Comparison of ENCODE assay signal across 12 mouse cellular contexts in genomic region chr7:6240841-6241425, GRCm38 (mm10). TPM values are rescaled to one million over a fixed set of nuclear protein-coding genes. Genes with fewer than 3 reads are reported as not detected.
DNase-seq lines count a peak whose midpoint lies in the region; ATAC-seq and TF ChIP-seq lines count a peak whose summit lies in the region.
"Not testable (repeated sequence)": the region's sequence is repeated elsewhere in the genome, so short reads cannot be mapped to it uniquely, and the experiment has no call there.
"Had no signal": no experiment of that assay in that cellular context is flagged by ENCODE, and none has a peak within 500 bp of the region (broad histone marks: within the 10 kb centered on the region; RNA-seq: fewer than 3 reads in every experiment).

No protein-coding gene starts in this region.

- not testable (repeated sequence) for H3K9ac ChIP-seq in kidney, embryonic 16.5 days (replicated peaks; ENCODE audit: low read length); limb, embryonic 11.5 days (ENCODE audit: low read length); stomach, postnatal 0 days (ENCODE audit: low read length)

- not testable (repeated sequence) for H3K4me3 ChIP-seq in kidney, embryonic 16.5 days (ENCODE audit: low read length); limb, embryonic 11.5 days (ENCODE audit: low read depth, low read length); stomach, postnatal 0 days (ENCODE audit: low read depth, low read length)

- TF ChIP-seq EP300 in stomach, postnatal 0 days (optimal IDR thresholded peaks at IDR 0.05) = not testable (repeated sequence)

- WGBS in kidney, embryonic 16.5 days = 21% methylated on average over 1 of the region's 1 CpGs
- WGBS in limb, embryonic 11.5 days = 18% methylated on average over 1 of the region's 1 CpGs
- 23% methylated on average over 1 of the region's 1 CpGs for WGBS in stomach, postnatal 0 days

- not testable (repeated sequence) for H3K4me1 ChIP-seq in kidney, embryonic 16.5 days (ENCODE audit: insufficient read depth, low read length); limb, embryonic 11.5 days (ENCODE audit: control insufficient read depth, insufficient read depth, low read length); stomach, postnatal 0 days (replicated peaks; ENCODE audit: control insufficient read depth, insufficient read depth)

- H3K27me3 ChIP-seq in kidney, embryonic 16.5 days (ENCODE audit: insufficient read depth, low read length); limb, embryonic 11.5 days (ENCODE audit: control insufficient read depth, insufficient read depth, low read length); stomach, postnatal 0 days (ENCODE audit: control insufficient read depth, insufficient read depth, low read length): not testable (repeated sequence)

- TF ChIP-seq CTCF in stomach, postnatal 0 days (IDR thresholded peaks at IDR 0.05; ENCODE audit: low read depth) = peak; percentile 68

- H3K4me2 ChIP-seq in kidney, embryonic 16.5 days (replicated peaks; ENCODE audit: low read depth, low read length); limb, embryonic 11.5 days (ENCODE audit: low read depth, severe bottlenecking); stomach, postnatal 0 days (replicated peaks; ENCODE audit: low read depth): not testable (repeated sequence)

- H3K27ac ChIP-seq in kidney, embryonic 16.5 days (ENCODE audit: low read length); limb, embryonic 11.5 days (replicated peaks; ENCODE audit: low read depth, low read length); stomach, postnatal 0 days (replicated peaks): not testable (repeated sequence)

- not testable (repeated sequence) for H3K36me3 ChIP-seq in kidney, embryonic 16.5 days (ENCODE audit: insufficient read depth, low read length); limb, embryonic 11.5 days (ENCODE audit: control insufficient read depth, insufficient read depth, low read length); stomach, postnatal 0 days (ENCODE audit: control insufficient read depth, insufficient read depth, low read length)

- DNase-seq in CD4-positive helper T cell, adult 2 months (ENCODE audit: low read depth, low spot score) = peak; percentile 56
- DNase-seq in adrenal gland, postnatal 10 days = peak; percentile 66
- DNase-seq in heart, adult 18-20 months = peak; percentile 18 to 52
- peak; percentile 55 for DNase-seq in limb, embryonic 11.5 days (ENCODE audit: low spot score)
- peak; percentile 73 for DNase-seq in naive thymus-derived CD4-positive, alpha-beta T cell, adult 2 months (ENCODE audit: low read depth)
- DNase-seq in stomach, postnatal 0 days (ENCODE audit: low spot score) = peak; percentile 30

- ATAC-seq in common myeloid progenitor, adult 5-6 weeks (replicated peaks; ENCODE audit: low read depth, poor library complexity, severe bottlenecking) = peak; percentile 88
- 0 out of 2 replicates have a peak, but pooled peaks have one; percentile 39 for ATAC-seq in kidney, embryonic 16.5 days (ENCODE audit: low FRiP score, low TSS enrichment)
- ATAC-seq in limb, embryonic 11.5 days (ENCODE audit: insufficient number of reproducible peaks, low FRiP score, low TSS enrichment, low read depth); stomach, postnatal 0 days (ENCODE audit: low FRiP score, low TSS enrichment): not testable (repeated sequence)

- not testable (repeated sequence) for H3K9me3 ChIP-seq in kidney, embryonic 16.5 days (ENCODE audit: low read length); limb, embryonic 11.5 days (ENCODE audit: control insufficient read depth, low read length); stomach, postnatal 0 days (ENCODE audit: control insufficient read depth, low read length)

RNA-seq across cellular contexts. Expression of gene Epp13, which starts 11.6 kb away (rescaled TPM):
- not detected for total RNA-seq in adrenal gland, postnatal 10 days (2021)
- total RNA-seq in common myeloid progenitor, adult 5-6 weeks (2017) = not detected in 2 replicates
- total RNA-seq in heart, adult 18-20 months (2021) = not detected
- polyA plus RNA-seq in kidney, embryonic 16.5 days (2015; fragmentation: Nextera tagmentation; extraction: Ambion mirVana) = not detected in 2 replicates
- polyA plus RNA-seq in limb, embryonic 11.5 days (2014; fragmentation: Nextera tagmentation; extraction: Ambion mirVana) = not detected in 2 replicates
- polyA plus RNA-seq in stomach, postnatal 0 days (2015; fragmentation: Nextera tagmentation; extraction: Ambion mirVana) = not detected in 2 replicates
- polyA plus RNA-seq: frontal cortex, adult 2 months; intestine, embryonic 16.5 days; midbrain, embryonic 13.5 days; stomach, embryonic 15.5 days had no signal

RNA-seq across cellular contexts. Expression of gene Zscan5b, which starts 18.9 kb away (rescaled TPM):
- total RNA-seq in adrenal gland, postnatal 10 days (2021) = not detected
- total RNA-seq in common myeloid progenitor, adult 5-6 weeks (2017) = not detected in 2 replicates
- total RNA-seq in heart, adult 18-20 months (2021) = not detected
- not detected in 2 replicates for polyA plus RNA-seq in kidney, embryonic 16.5 days (2015; fragmentation: Nextera tagmentation; extraction: Ambion mirVana)
- polyA plus RNA-seq in limb, embryonic 11.5 days (2014; fragmentation: Nextera tagmentation; extraction: Ambion mirVana) = not detected in 2 replicates
- not detected in 2 replicates for polyA plus RNA-seq in stomach, postnatal 0 days (2015; fragmentation: Nextera tagmentation; extraction: Ambion mirVana)
- polyA plus RNA-seq: frontal cortex, adult 2 months; intestine, embryonic 16.5 days; midbrain, embryonic 13.5 days; stomach, embryonic 15.5 days had no signal

RNA-seq across cellular contexts. Expression of gene Galp, which starts 44.0 kb away (rescaled TPM):
- not detected for total RNA-seq in adrenal gland, postnatal 10 days (2021)
- total RNA-seq in common myeloid progenitor, adult 5-6 weeks (2017) = not detected in 2 replicates
- not detected for total RNA-seq in heart, adult 18-20 months (2021)
- polyA plus RNA-seq in kidney, embryonic 16.5 days (2015; fragmentation: Nextera tagmentation; extraction: Ambion mirVana) = not detected in 2 replicates
- not detected in 2 replicates for polyA plus RNA-seq in limb, embryonic 11.5 days (2014; fragmentation: Nextera tagmentation; extraction: Ambion mirVana)
- not detected in 2 replicates for polyA plus RNA-seq in stomach, postnatal 0 days (2015; fragmentation: Nextera tagmentation; extraction: Ambion mirVana)
- polyA plus RNA-seq: frontal cortex, adult 2 months; intestine, embryonic 16.5 days; midbrain, embryonic 13.5 days; stomach, embryonic 15.5 days had no signal

RNA-seq across cellular contexts. Expression of gene Zfp667, which starts 45.4 kb away (rescaled TPM):
- 1 to 10 TPM; 6.4 to 7.8 TPM for total RNA-seq in adrenal gland, postnatal 10 days (2021)
- total RNA-seq in common myeloid progenitor, adult 5-6 weeks (2017) = 5.7 and 7.8 TPM in 2 replicates
- total RNA-seq in heart, adult 18-20 months (2021) = 1 to 10 TPM; 2.7 to 3.7 TPM
- 4.9 and 6.8 TPM in 2 replicates for polyA plus RNA-seq in kidney, embryonic 16.5 days (2015; fragmentation: Nextera tagmentation; extraction: Ambion mirVana)
- 7.4 and 9.0 TPM in 2 replicates for polyA plus RNA-seq in limb, embryonic 11.5 days (2014; fragmentation: Nextera tagmentation; extraction: Ambion mirVana)
- 5.2 and 5.4 TPM in 2 replicates for polyA plus RNA-seq in stomach, postnatal 0 days (2015; fragmentation: Nextera tagmentation; extraction: Ambion mirVana)
